Mouse (Mus musculus): ENCODE measurements around the gene Slc25a41.

Slc25a41 gene

DNA sequence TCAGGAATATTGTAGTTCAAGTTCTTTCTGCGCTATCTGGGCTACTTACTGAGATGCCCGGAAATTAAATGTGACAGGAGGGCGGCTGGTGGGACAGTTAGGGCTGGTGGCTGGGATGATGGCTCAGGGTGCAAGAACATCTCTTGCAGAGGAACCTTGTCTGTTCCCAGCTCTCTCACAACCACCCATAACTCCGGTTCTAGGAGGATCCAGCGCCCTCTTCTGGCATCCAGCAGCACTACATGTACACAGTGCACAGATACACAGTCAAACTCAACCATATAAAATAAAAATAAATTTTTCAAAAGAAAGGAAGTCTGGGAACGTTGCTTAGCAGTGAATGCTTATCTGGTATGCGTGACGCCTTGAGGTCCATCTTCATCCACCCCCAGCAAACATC lies 2.5 kb downstream of the Slc25a41 start:
- no peak for DNase-seq

- DNase-seq, result no peak
Measured at GRCm38 (mm10) chr17:57032854-57033253, 8.6 kb downstream of the Slc25a41 start.

DNA sequence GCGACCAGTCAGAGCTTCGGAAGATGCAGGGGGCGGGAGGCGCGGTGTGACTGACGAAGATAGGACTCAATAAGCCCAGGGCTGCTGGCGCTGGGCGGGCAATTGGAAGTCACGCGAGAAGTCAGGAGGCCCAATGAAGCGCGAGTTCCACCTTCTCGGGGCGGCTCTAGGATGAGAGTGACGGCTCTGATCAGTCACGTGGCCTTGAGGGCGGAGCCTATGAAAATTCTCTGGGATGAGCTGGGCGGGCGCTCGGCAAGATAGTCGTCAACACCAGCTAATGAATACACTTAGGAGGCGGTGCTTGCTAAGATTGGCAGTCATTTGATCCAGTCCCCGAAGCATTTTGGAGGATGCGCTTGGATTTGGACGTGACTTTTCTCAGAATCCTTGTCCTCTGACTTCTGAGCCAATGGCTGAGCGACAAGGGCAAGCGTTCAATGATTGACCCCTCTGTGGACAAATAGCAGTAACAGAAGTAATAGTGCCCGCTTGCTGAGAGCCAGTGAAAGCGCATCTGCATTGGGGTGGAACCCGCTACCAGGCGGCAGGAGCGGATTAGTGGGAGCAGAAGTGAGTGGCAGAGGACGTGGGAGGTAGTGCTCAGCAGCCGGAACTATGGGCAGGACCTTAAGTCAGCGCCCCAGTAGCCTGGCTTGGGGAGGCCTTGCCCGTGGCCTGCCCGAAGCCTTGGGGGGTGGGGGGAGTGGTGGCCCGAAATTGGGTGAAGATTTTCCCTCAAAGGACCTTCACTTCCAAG lies 9.6 kb downstream of the Slc25a41 start:
- peak; percentile 99 to 100 for DNase-seq

DNA sequence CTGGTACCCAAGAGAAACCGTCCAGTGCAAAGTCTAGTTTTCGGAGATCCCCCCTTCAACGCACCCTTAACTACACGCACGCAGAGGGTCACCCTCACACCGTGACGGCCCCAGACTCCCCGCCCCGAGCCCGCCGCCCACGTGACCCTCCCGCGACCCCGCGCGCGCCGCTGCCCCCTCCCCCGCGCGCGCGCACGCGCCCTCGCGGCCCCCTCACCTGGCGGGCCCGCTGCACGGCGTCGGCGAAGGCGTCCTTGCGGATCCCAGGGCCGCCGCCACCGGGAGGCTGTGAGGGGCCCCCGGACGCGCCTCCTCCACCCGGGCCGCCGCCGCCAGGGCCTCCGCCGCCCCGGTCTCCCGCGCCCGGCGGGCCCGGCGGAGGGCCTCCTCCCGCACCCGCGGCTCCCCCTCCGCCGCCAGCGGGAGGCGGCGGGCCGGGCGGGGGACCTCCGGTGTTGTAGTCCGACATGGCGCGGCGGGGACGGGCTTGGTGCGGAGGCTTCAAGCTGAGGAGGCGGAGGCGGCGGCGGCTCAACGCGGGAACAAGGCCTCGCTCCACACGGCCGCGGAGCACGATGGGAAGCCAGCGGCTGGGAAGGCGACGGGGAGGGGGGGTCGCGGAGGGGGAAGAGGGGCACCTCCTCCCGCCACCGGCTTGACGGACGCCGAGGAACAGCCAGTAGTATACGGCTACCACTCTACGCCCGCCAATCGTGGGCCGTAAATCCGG lies 10.4 kb downstream of the Slc25a41 start, which contains the start of gene Khsrp:
TSS of gene Khsrp (minus strand) at position 592 of the 730 bp plus-strand sequence.
- DNase-seq, result peak; percentile 82 to 98

- no peak for DNase-seq
Measured at GRCm38 (mm10) chr17:57029691-57030090, 11.8 kb downstream of the Slc25a41 start.

GRCm38 (mm10) chr17:57027471-57027870 lies 14.0 kb downstream of the Slc25a41 start:
- no peak for DNase-seq

GRCm38 (mm10) chr17:57020960-57021359 lies 20.5 kb downstream of the Slc25a41 start:
- no peak for DNase-seq

GRCm38 (mm10) chr17:57019693-57020092 lies 21.8 kb downstream of the Slc25a41 start:
- DNase-seq, result no peak

DNA sequence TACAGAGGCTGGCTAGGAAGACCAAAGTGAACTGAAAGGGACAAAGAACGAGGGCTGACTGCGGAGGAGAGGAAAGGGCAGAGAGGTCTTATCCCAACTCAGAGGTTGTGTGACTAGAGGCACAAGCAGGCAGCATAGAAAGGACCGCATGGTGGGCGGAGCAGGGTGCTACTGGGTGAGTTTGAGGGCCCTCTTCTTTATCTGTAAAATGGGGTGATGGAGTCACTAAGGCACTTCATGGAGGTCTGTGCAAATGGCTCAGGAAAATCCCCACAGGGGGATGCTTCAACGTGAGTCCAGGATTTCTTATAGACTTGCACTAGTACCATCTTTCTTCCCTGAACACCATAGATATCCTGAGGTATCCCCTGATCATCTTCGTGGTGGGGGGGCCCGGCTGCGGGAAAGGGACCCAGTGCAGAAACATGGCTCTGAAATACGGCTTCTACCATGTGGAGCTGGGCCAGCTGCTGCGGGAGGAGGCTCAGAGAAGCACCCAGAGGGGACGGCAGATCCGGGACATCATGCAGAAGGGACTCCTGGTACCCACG lies 29.1 kb downstream of the Slc25a41 start:
- peak in 1 of 2 experiments; percentile 35 for DNase-seq

DNA sequence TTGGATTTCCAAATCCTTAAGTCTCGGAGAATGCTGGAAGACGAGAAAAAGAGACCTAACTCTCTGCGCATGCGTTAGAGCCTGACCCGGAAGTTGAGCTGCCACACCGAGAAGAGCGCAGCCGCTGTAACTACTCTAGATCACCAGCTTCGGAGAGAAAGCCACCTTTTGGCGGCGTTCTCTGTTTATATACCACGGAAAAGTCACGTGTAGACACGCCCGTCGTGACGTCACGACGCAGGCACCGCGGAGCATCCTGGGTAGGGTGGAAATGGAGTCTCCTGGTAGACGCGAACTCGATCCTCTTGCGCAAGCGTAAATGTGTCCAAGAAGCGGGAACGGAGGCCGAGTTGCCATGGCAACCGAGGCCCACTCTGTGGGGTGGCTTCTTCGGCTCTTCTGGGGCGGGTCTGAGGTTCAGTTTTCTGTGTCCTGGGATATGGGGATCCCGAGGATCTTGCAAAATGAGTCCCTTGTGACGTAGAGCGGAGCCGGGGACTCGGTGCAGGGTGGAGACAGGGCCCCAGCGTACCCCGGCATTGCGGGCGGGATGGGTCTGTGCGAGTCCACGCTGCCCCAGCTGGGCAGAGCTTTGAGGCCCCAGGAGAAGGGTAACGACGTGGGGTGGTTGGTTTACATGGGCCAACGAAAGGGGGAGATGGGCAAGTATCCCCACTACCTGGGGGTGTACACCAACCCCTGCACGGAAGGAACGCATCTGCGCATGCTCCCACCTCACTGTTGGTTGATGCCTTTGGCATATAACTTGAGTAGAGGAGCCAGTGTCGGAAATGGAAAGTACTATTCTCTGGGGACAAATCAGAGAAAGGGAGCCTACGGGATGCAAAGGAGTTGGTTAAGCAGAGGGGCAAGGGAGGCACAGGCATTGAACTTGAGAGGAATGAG lies 30.0 kb downstream of the Slc25a41 start, which contains the start of the genes Gtf2f1 and Gm17949:
TSS of gene Gtf2f1 (minus strand) at position 53 of the 906 bp plus-strand sequence.
TSS of gene Gm17949 (plus strand) at position 234 of the 906 bp plus-strand sequence.
- peak; percentile 98 to 99 for DNase-seq

- DNase-seq, result no peak
Measured at GRCm38 (mm10) chr17:57010911-57011235, 30.6 kb downstream of the Slc25a41 start.

- DNase-seq, result peak; percentile 54 to 55
Measured at GRCm38 (mm10) chr17:57007137-57007905, 34.1 kb downstream of the Slc25a41 start.

- DNase-seq, result no peak
Measured at GRCm38 (mm10) chr17:57003994-57004393, 37.5 kb downstream of the Slc25a41 start.

DNA sequence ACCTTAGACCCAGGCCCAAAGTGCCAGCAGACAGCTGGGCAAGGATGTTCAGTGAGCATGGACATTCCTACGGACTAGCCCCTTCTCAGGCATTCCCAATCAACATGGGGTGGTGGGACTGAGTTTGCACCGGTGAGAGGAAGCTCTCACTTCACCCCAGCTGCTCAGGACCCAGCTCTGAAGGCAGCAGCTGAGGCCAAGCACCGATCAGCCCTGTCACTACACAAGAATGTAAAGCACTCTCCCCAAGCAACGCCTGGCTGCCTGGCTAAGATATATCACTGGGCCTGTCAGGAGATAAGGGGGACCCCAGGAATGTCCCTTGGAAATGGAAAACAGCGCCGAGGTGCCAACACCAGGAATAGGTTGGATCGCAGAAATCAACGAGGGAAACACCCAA lies 40.2 kb downstream of the Slc25a41 start:
- DNase-seq, result no peak

DNA sequence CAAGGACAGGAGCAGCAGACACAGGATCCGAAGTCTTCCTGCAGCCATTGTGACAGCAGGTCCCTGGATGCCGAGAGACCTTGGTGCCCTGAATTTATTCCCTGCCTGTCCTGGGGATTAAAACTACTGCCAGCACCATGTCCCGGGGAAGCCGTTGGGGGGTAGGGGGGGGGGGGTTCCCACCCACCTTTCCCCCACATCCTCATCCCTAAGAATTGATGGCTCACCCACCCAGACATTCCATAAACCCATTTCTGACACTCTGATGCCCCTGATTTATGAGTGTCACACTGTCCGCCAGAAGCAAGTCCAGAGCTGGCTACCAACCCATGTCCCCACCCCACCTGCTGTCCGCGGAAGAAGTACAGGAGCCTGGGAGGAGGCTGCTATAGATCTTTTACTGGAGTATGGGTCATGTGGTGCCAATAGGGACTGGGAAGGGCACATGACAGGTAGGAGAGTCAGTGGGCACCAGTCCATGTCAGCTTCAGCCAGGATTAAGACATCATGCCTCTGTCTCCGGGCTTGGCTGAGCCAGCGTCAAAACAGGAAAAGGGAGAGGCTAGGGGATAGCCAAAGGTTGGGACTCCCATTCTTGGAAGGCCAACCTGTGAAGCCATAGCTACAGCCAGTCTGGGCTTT lies 41.4 kb downstream of the Slc25a41 start, which contains the start of gene Pspn:
TSS of gene Pspn (minus strand) at position 51 of the 642 bp plus-strand sequence.
- no peak for DNase-seq

DNA sequence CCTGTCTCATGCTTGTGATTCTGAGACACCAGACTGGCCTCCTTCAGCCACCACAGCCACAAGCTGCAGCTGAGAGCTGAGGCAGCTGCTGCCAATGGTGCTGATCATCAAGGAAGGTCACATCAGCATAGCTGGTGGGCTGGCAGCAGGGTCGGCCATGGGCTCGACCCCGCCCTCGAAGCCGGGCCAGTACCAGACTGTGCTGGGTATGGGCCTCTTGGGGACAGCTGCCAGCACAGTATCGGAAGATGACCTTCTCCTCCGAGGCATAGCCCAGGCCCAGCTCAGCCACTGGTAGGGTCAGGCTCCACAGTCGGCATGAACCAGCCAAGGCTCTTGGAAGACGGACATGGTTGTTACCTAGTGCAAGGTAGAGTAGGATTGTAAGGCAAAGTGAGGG lies 42.0 kb downstream of the Slc25a41 start:
- DNase-seq, result no peak

DNA sequence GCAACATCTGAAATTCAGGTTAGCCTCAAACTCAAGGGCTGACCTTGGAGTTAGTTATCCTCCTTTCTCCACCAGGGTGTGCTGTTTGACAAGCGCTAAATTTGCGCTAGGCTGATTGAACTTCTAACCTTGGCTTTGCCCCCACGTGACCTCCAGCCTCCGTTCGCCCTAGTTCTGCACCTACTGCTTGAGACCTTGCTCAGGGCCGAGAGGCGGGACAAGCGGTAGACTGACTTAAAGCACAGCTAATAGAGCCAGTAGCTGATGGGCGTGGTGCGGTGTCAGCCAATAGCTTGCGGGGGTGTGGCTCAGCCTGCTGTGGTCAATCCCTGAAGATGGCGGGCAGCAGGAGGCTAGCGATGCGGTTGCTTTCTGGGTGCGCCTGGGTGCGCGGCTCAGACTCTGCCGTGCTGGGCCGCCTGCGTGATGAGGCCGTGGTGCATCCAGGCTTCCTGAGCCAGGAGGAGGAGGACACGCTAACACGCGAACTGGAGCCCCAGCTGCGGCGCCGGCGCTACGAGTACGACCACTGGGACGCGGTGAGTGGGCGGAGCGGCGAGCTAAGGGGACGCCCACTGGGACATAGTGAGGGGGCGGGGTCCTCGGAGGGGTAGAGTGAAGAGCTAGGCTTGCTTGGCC lies 44.3 kb downstream of the Slc25a41 start, which contains the start of gene Alkbh7:
TSS of gene Alkbh7 (plus strand) at position 311 of the 639 bp plus-strand sequence.
- peak; percentile 94 to 96 for DNase-seq

GRCm38 (mm10) chr17:56996506-56996905 lies 44.9 kb downstream of the Slc25a41 start:
- no peak for DNase-seq

- no peak for DNase-seq
Measured at GRCm38 (mm10) chr17:56995046-56995445, 46.4 kb downstream of the Slc25a41 start.

DNA sequence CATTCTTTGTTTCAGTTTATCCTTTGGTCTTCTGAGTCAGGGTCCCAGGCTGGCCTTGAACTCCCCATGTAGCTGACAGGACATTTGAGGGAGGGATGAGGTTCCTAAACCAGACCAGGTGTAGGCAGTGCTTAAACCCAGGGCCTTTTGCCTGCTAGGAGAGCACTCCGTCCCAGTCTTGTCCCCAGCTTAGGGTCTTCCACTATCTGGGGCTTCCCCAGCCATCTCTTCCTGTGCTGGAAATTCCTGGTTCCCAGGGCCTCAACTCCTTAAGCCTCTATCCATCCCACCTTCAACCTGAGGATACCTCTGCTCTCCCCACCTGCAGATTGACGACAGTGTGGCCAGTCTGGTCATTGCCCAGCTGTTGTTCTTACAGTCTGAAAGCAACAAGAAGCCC lies 50.5 kb downstream of the Slc25a41 start:
- no peak for DNase-seq
